Mouse (Mus musculus): ENCODE results near the gene Fzd2. TPM values are rescaled to one million over a fixed set of nuclear protein-coding genes. Genes with fewer than 3 reads are reported as not detected.

The Fzd2 gene
- polyA plus RNA-seq (2015; fragmentation: Nextera tagmentation; extraction: Ambion mirVana): 11.8 and 20.1 TPM in 2 replicates

GRCm38 (mm10) chr11:102604010-102604584 lies at the start of gene Fzd2:
Gene Fzd2 (plus strand): TSS chr11:102604396.

DNA sequence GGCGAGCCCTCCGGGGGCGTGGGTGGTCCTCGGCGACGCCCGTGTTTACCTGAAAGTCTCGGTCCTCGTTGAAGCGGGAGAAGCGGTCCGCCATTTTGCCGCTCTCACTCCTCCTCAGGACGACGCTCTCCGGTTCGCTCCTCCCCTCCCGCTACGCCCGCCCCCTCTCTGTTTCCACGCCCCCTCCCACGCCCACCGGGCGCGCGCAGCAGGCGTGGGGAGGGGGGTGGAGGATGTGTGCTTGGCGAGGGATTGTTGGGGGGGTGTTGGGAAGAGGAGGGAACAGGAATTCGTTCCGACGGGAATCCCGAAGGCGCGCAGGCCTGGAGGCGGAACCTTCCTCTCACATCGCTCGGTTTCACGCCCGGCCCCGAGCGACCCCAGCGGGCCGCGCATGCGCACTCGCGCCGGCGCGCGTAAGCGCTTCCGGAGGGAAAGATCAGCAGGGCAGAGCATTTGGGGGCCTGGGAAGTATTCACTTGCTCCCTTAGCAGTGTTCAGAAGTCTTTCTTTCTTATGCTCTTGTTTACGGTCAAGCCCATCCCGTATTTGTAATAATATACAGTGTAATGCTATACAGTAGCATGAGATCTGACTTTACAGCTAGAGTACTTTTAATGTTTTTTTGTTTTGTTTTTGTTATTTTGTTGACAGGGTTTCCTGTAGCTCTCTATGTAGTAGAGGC lies 48.0 kb upstream of the Fzd2 start, which contains the start of gene Gpatch8:
TSS of gene Gpatch8 (minus strand) at position 362 of the 685 bp plus-strand sequence.

DNA sequence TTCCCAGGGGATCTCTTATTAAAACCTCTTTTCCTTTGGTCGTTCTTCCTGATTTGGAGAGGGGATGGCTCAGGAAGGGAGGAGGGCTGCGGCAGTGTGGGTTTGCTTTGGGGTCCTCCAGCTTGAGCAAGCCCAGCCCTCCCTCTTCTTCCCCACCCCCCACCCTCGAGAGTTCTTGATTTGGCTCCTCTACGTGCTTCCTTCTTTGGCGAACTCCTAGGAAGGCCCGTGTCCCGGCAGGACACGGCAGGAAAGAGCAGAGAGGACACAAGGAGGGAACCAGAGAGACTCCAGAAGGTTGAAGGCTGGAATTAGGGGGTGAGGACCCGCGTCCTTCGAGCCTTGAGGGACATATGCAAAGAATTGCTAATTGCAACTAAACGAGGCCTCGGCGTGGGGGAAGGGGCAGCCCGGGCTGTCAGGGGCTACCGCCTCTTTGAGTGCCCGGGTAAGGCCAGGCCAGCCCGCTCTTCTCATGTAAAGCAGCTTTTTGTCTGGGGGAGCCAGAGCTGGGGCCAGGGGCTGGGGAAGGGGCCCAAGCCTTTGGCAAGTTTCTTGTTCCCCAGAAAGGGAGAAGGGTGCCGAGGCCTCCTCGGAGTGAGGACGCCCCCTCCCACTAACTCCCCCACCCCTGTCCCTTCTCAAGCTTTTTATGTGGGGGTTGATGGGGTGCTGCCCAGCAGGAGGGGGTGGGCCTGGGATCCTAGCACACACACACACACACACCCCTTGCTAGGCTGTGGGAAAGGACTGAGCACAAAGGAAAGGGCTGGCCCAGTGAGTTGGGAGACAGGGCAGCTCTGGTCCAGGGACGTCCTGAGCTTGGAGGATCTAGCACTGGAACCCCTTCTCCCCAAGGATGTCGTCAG lies 24.8 kb upstream of the Fzd2 start, which contains the start of gene Gm11627:
TSS of gene Gm11627 (minus strand) at position 297 of the 869 bp plus-strand sequence.

Other genes with a start within 250 kb of the Fzd2 start
- 15.4 and 17.7 TPM in 2 replicates for gene Slc4a1, start 238.2 kb upstream of the Fzd2 start, polyA plus RNA-seq (2015; fragmentation: Nextera tagmentation; extraction: Ambion mirVana)
- 38.2 and 52.7 TPM in 2 replicates for gene Rundc3a, start 211.0 kb upstream of the Fzd2 start, polyA plus RNA-seq (2015; fragmentation: Nextera tagmentation; extraction: Ambion mirVana)
- 201 and 336 TPM in 2 replicates for gene Slc25a39, start 196.4 kb upstream of the Fzd2 start, polyA plus RNA-seq (2015; fragmentation: Nextera tagmentation; extraction: Ambion mirVana)
- 180 and 237 TPM in 2 replicates for gene Grn, start 174.1 kb upstream of the Fzd2 start, polyA plus RNA-seq (2015; fragmentation: Nextera tagmentation; extraction: Ambion mirVana)
- gene Fam171a2, start 156.7 kb upstream of the Fzd2 start, polyA plus RNA-seq (2015; fragmentation: Nextera tagmentation; extraction: Ambion mirVana): 5.4 and 8.2 TPM in 2 replicates
- 10.6 and 15.9 TPM in 2 replicates for gene Itga2b, start 134.3 kb upstream of the Fzd2 start, polyA plus RNA-seq (2015; fragmentation: Nextera tagmentation; extraction: Ambion mirVana)
- gene Gpatch8, start 48.0 kb upstream of the Fzd2 start, polyA plus RNA-seq (2015; fragmentation: Nextera tagmentation; extraction: Ambion mirVana): 23.8 and 30.4 TPM in 2 replicates
- 6.1 and 10.6 TPM in 2 replicates for gene Gm11627, start 24.9 kb upstream of the Fzd2 start, polyA plus RNA-seq (2015; fragmentation: Nextera tagmentation; extraction: Ambion mirVana)
- 0.07 and 0.11 TPM in 2 replicates for gene Meioc, start 59.3 kb downstream of the Fzd2 start, polyA plus RNA-seq (2015; fragmentation: Nextera tagmentation; extraction: Ambion mirVana)
- gene Ccdc43, start 93.4 kb downstream of the Fzd2 start, polyA plus RNA-seq (2015; fragmentation: Nextera tagmentation; extraction: Ambion mirVana): 22.5 and 30.7 TPM in 2 replicates
- 2.9 and 3.7 TPM in 2 replicates for gene Adam11, start 157.0 kb downstream of the Fzd2 start, polyA plus RNA-seq (2015; fragmentation: Nextera tagmentation; extraction: Ambion mirVana)
- gene Gjc1, start 215.3 kb downstream of the Fzd2 start, polyA plus RNA-seq (2015; fragmentation: Nextera tagmentation; extraction: Ambion mirVana): 23.3 and 26.2 TPM in 2 replicates
- 3.6 and 5.2 TPM in 2 replicates for gene Higd1b, start 231.5 kb downstream of the Fzd2 start, polyA plus RNA-seq (2015; fragmentation: Nextera tagmentation; extraction: Ambion mirVana)